Mouse (Mus musculus) layer of hippocampus, postnatal 10 days (tissue): ENCODE measurements around the gene Gm49396. TPM values are rescaled to one million over a fixed set of nuclear protein-coding genes. Genes with fewer than 3 reads are reported as not detected.
A peak's percentile ranks its signal among the peaks of the same experiment; 100 is the strongest.

Experiments used
- DNase-seq, 2 experiments: peaks; one replicate each; pipeline ENCODE4 v3.0.0; 2021; ENCODE audit warnings: low spot score in 2 of 2
- microRNA-seq, 2 experiments: library from miRNA; unstranded; fragments of <30 nt; microRNA quantifications; one replicate each; pipeline ENCODE4 v1.2.0; 2021
- total RNA-seq, 2 experiments: library from RNA; stranded (reverse); gene quantifications; 2 replicates each; pipeline ENCODE4 v1.2.3; 2021

Gene Gm49396
- total RNA-seq, 2 experiments from 2014 or later, result 4.8 to 5.8 TPM

GRCm38 (mm10) chr7:30608476-30608875 lies 45.3 kb downstream of the Gm49396 start:
- DNase-seq, result no peak

DNA sequence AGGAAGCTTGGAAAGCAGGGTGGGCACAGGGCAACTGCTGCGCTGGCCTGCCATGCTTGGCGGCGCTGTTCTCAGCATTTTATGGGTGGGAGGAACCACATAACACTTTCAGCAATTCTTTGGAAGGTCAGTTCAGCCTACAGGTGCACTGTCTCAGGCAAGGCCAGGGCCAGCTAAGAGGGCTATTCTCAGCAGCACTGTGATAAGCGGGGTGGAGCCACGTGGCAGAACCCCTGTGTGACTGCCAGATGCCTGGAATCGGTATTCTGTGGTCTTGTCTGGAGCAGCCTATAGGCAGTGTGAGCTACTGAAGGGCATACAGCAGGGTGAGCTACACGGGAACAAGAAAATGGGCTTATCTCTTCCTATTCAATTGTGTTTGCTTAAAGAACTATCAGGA lies 46.9 kb downstream of the Gm49396 start:
- no peak for DNase-seq

DNA sequence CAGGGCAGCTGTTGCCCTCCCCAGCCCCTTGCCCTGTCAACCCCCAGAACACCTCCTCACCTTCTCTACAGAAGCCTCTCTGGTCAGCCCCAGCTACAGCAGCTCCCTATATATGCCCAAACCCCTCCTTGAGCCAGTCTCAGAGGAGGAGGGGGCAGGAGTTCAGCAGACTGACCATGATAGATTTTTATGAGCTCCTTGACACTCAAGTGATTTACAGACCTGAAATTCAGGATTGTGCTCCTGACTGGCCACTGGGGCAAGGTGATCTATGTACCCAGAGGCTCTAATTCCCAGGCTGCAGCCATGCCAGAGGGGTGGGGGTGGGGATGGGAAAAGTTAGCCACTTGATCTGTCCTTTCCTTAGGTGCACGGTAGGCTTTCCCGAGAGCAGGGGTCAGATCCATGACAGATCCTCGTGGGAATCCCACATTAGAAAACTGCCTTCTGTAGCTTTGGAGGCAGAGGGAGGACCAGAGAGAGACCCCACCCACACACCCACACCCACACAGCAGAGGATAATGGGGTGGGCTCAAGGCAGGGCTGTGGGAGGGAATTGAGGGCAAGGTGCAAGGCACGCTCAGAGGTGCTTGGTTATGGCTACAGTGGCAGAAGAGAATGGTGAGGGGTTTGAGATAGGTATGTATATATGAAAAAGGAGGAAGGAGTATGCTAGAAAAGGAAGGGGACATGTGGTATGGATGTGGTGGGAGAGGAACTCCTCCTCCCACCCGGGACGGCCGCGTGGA lies 49.7 kb downstream of the Gm49396 start, which contains the start of gene Upk1a:
Gene Upk1a, minus strand, starts transcription at position 194 of the 749 bp plus-strand sequence.
- DNase-seq, result no peak

GRCm38 (mm10) chr7:30613529-30614112 lies 50.5 kb downstream of the Gm49396 start:
- DNase-seq, result peak; percentile 55 to 72

DNA sequence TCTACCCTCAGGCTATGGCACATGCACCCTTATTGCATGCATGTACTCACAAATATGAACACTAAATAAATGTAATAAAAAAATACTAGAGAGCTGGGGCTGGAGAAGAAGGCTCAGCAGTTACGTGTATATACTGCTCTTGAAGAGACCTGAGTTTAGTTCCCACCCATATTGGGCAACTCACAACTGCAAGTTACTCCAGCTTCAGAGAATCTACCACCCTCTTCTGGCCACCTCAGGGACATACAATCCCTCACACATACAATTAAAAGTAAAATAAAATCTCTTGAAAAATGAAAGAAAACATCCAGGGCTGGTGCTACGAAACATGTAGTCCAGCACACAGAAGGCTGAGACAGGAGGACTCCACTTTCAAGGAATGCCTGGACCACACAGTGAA lies 51.3 kb downstream of the Gm49396 start:
- DNase-seq, result no peak

DNA sequence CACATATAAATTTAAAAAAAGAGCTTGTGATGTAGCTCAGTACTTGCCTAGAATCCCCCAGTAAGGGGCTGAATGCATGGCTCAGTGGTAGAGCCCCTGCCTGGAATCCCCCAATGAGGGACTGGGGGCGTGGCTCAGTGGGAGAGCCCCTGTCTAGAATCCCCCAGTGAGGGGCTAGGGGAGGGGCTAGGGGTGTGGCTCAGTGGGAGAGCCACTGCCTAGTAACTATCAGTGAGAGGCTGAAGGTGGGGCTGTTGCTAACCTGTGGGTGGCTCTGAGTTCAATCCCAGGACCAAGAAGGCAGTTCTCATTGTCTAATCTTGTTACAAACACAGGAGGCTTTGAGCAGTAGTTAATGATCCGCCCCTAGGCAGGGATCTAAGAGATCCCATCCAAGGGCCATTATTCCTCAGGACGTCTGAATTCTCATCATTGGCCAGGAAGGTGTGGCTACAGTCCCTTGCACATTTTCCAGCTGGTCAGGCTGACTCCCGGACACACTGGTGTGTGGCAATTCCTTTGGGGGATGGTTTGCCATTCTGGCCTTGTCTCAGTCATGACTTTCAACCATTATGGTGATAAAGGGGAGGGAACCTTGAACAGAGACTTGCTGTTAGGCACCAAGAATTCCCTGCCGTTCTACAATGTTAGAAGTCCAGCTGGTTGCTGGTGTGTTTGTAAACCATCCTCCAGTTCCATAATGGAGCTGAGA lies 52.1 kb downstream of the Gm49396 start:
- no peak for DNase-seq

Small RNAs within 50 kb of the gene (microRNA-seq; reads per million reads assigned to microRNA genes)
- gene Gm38670, result 0 to 0.45 reads per million in 2 experiments
- 0.67 to 0.98 reads per million in 2 experiments for gene Mir3569

Other genes starting within 250 kb of the Gm49396 start
- 1 to 10 TPM; 3.2 to 6.4 TPM for gene Syne4, start 248.5 kb upstream of the Gm49396 start, total RNA-seq
- gene E130208F15Rik, start 241.6 kb upstream of the Gm49396 start, total RNA-seq, result under 1 TPM; 0.48 to 0.69 TPM
- 1 to 10 TPM; 7.8 to 9.4 TPM for gene Sdhaf1, start 239.4 kb upstream of the Gm49396 start, total RNA-seq
- gene Lrfn3, start 200.6 kb upstream of the Gm49396 start, total RNA-seq, result 10 to 100 TPM; 42.8 to 43.6 TPM
- gene Tyrobp, start 149.6 kb upstream of the Gm49396 start, total RNA-seq, result 10 to 100 TPM; 21.9 to 24.0 TPM
- gene Hcst, start 143.5 kb upstream of the Gm49396 start, total RNA-seq, result 1 to 10 TPM in 1 of 2 experiments, under 1 TPM in 1; 0.91 to 1.8 TPM
- gene Nfkbid, start 141.6 kb upstream of the Gm49396 start, total RNA-seq, result 1 to 10 TPM; 2.2 to 3.0 TPM
- gene Aplp1, start 117.8 kb upstream of the Gm49396 start, total RNA-seq, result 100 to 1,000 TPM; 831 to 849 TPM
- 1 to 10 TPM; 3.9 to 5.3 TPM for gene Kirrel2, start 105.7 kb upstream of the Gm49396 start, total RNA-seq
- gene Nphs1, start 105.0 kb upstream of the Gm49396 start, total RNA-seq, result under 1 TPM; 0.55 to 0.62 TPM
- under 1 TPM in 1 of 2 experiments, not detected in 1; 0.69 TPM for gene Prodh2, start 69.7 kb upstream of the Gm49396 start, total RNA-seq
- 100 to 1,000 TPM; 218 to 232 TPM for gene Arhgap33, start 28.3 kb upstream of the Gm49396 start, total RNA-seq
- 1 to 10 TPM; 5.3 to 5.6 TPM for gene Hspb6, start 11.2 kb upstream of the Gm49396 start, total RNA-seq
- 1 to 10 TPM; 3.4 to 4.4 TPM for gene Proser3, start 11.0 kb upstream of the Gm49396 start, total RNA-seq
- 10 to 100 TPM; 28.2 to 36.6 TPM for gene Lin37, start 3.5 kb upstream of the Gm49396 start, total RNA-seq
- 10 to 100 TPM; 49.4 to 52.5 TPM for gene U2af1l4, start within 50 bp of the Gm49396 start, total RNA-seq
- gene Psenen, start 283 bp downstream of the Gm49396 start, total RNA-seq, result 10 to 100 TPM; 79.4 to 87.1 TPM
- 1 to 10 TPM; 2.4 to 2.8 TPM for gene Igflr1, start 2.1 kb downstream of the Gm49396 start, total RNA-seq
- gene Kmt2b, start 25.4 kb downstream of the Gm49396 start, total RNA-seq, result 10 to 100 TPM; 57.8 to 59.8 TPM
- not detected for gene Zbtb32, start 35.6 kb downstream of the Gm49396 start, total RNA-seq
- gene Upk1a, start 49.5 kb downstream of the Gm49396 start, total RNA-seq, result under 1 TPM; 0.22 to 0.34 TPM
- 100 to 1,000 TPM; 719 to 852 TPM for gene Cox6b1, start 62.8 kb downstream of the Gm49396 start, total RNA-seq
- gene Etv2, start 72.5 kb downstream of the Gm49396 start, total RNA-seq, result not detected
- gene Rbm42, start 87.0 kb downstream of the Gm49396 start, total RNA-seq, result 10 to 100 TPM; 75.3 to 79.9 TPM
- gene Haus5, start 101.7 kb downstream of the Gm49396 start, total RNA-seq, result 1 to 10 TPM; 7.0 to 7.4 TPM
- gene Pmis2, start 108.3 kb downstream of the Gm49396 start, total RNA-seq, result not detected
- not detected for gene 2200002J24Rik, start 135.6 kb downstream of the Gm49396 start, total RNA-seq
- gene Atp4a, start 148.9 kb downstream of the Gm49396 start, total RNA-seq, result 1 to 10 TPM; 3.1 to 3.8 TPM
- 100 to 1,000 TPM; 117 to 141 TPM for gene Tmem147, start 166.2 kb downstream of the Gm49396 start, total RNA-seq
- not detected for gene Gapdhs, start 180.3 kb downstream of the Gm49396 start, total RNA-seq
- gene Sbsn, start 188.1 kb downstream of the Gm49396 start, total RNA-seq, result 10 to 100 TPM in 1 of 2 experiments, 1 to 10 TPM in 1; 7.7 to 10.4 TPM
- gene Dmkn, start 200.4 kb downstream of the Gm49396 start, total RNA-seq, result 1 to 10 TPM; 1.2 to 1.5 TPM
- not detected for gene Krtdap, start 224.6 kb downstream of the Gm49396 start, total RNA-seq